Mouse (Mus musculus) cerebellum, adult 2 months (tissue): ENCODE results near the gene Eef1akmt3. TPM values are rescaled to one million over a fixed set of nuclear protein-coding genes. Genes with fewer than 3 reads are reported as not detected.
"Not testable (repeated sequence)": the region's sequence is repeated elsewhere in the genome, so short reads cannot be mapped to it uniquely, and the experiment has no call there.

Experiments used
- DNase-seq, 2 experiments: peaks; one replicate each; pipeline ENCODE4 v3.0.0; 2021
- H3K27ac ChIP-seq: fragments of 200-500 bp; 2 replicates; pipeline ENCODE4 v1.5.1; 2012; ENCODE audit warnings: low read length, control low read depth, inconsistent platforms; ENCODE audit not compliant: insufficient read depth
- H3K27me3 ChIP-seq: fragments of 200-500 bp; 2 replicates; pipeline ENCODE4 v1.6.1; 2012; ENCODE audit warnings: inconsistent platforms, mild to moderate bottlenecking, low read length, moderate library complexity; ENCODE audit not compliant: control insufficient read depth, insufficient read depth
- H3K4me1 ChIP-seq: fragments of 200-500 bp; 2 replicates; pipeline ENCODE4 v1.6.1; 2011; ENCODE audit warnings: low read length; ENCODE audit not compliant: control insufficient read depth, insufficient read depth
- H3K4me3 ChIP-seq: fragments of 200-500 bp; replicated peaks from 2 replicates; pipeline ENCODE3; 2011; ENCODE audit warnings: mild to moderate bottlenecking, low read depth, low read length, control low read depth; ENCODE audit not compliant: insufficient read depth
- CTCF ChIP-seq: fragments of 200-500 bp; IDR thresholded peaks from 2 replicates; pipeline ENCODE4 v1.5.1; 2011; ENCODE audit warnings: low read depth, mild to moderate bottlenecking, control low read depth, low read length, moderate library complexity, borderline replicate concordance; ENCODE audit not compliant: insufficient read depth
- POLR2A ChIP-seq: fragments of 200-500 bp; IDR thresholded peaks from 2 replicates; pipeline ENCODE4 v1.6.1; 2011; ENCODE audit warnings: low read length, control low read depth, borderline replicate concordance; ENCODE audit not compliant: insufficient read depth
- WGBS: fragments of 180-500 bp; shearing (Covaris S2); methylation state at CpG from one replicate; pipeline ENCODE4 v1.1.7; 2018; 5-methylcytosine and 5-hydroxymethylcytosine counted together
- polyA plus RNA-seq: library from polyadenylated mRNA; depleted of rRNA; stranded (reverse); fragments of >200 nt; gene quantifications from 2 replicates; pipeline ENCODE4 v1.2.3, GENCODE M21; 2012

The Eef1akmt3 gene
- polyA plus RNA-seq, 1 experiment, result 0.13 TPM

GRCm38 (mm10) chr10:127068360-127069038, 27.2 kb upstream of the Eef1akmt3 start:
- WGBS, result 64% methylated on average over 9 of the region's 9 CpGs
- peaks cover 9% of the 10 kb centered on the region; the same call in 1 of the 2 replicates for H3K4me1 ChIP-seq
- no peak overlapping the region for H3K27ac ChIP-seq

DNA sequence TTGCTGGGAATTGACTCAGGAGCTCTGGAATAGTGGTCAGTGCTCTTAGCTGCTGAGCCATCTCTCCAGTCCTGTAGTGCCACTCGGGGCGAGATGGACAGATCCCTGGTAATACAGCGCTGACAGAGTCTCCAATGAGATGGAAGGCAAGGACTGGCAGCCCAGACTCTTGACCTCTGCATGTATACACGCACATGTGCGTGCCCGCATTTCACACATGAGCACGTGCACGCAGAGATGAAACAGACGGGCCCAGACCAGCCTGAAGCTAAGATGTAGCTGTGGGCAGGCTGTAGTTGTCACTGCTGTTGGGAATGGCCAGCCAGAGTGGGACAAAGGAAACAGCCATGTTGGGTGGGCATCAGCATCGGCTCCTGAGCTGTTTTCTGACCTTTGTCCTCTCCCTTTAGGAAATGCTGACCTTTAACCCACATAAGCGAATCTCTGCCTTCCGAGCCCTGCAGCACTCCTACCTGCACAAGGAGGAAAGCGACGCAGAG, 25.3 kb upstream of the Eef1akmt3 start:
- peaks cover 9% of the 10 kb centered on the region; the same call in 1 of the 2 replicates for H3K4me1 ChIP-seq
- no peaks in the 10 kb centered on the region for H3K27me3 ChIP-seq
- WGBS, result 86% methylated on average over 14 of the region's 14 CpGs
- no peak for TF ChIP-seq CTCF
- no peak for TF ChIP-seq POLR2A
- H3K4me3 ChIP-seq, result no peak overlapping the region
- no peak overlapping the region for H3K27ac ChIP-seq
- no peak for DNase-seq

More at GRCm38 (mm10) chr10:127068360-127069038, 27.2 kb upstream of the Eef1akmt3 start:
- TF ChIP-seq CTCF, result no peak
- TF ChIP-seq POLR2A, result no peak
- no peak for DNase-seq
- Histone ChIP-seq H3K4me3 (no peak overlapping the region), H3K27me3 (no peaks in the 10 kb centered on the region)

DNA sequence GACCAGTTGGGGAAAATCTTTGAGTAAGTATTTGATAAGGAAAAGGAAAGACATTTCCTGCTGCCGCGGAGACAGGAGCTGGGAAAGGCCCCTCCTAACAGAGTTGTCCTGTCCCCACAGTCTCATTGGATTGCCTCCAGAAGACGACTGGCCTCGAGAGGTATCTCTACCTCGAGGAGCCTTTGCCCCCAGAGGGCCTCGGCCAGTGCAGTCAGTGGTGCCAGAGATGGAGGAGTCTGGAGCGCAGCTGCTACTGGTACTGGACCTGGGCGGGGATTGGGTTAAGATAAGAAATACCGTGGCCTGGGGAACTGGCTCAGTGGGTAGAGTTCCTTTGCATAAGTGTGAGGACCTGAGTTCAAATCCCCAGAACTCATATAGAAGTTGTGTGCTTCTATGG, 24.7 kb upstream of the Eef1akmt3 start:
- H3K27me3 ChIP-seq, result no peaks in the 10 kb centered on the region
- WGBS, result 72% methylated on average over 9 of the region's 9 CpGs
- H3K27ac ChIP-seq, result no peak overlapping the region
- DNase-seq, result no peak
- TF ChIP-seq CTCF (no peak), POLR2A (no peak)
- peaks cover 5% of the 10 kb centered on the region; the same call in 1 of the 2 replicates for H3K4me1 ChIP-seq
- H3K4me3 ChIP-seq, result no peak overlapping the region

GRCm38 (mm10) chr10:127063913-127064870, 22.9 kb upstream of the Eef1akmt3 start:
- peaks cover 5% of the 10 kb centered on the region; the same call in 1 of the 2 replicates for H3K4me1 ChIP-seq
- no peak for DNase-seq
- 9% methylated on average over 37 of the region's 37 CpGs for WGBS
- peak overlapping the region; percentile 77 for H3K27ac ChIP-seq
- no peak for TF ChIP-seq POLR2A
- no peak for TF ChIP-seq CTCF
- no peaks in the 10 kb centered on the region for H3K27me3 ChIP-seq
- peak overlapping the region; percentile 70 for H3K4me3 ChIP-seq

GRCm38 (mm10) chr10:127063239-127063872, 22.0 kb upstream of the Eef1akmt3 start, which contains the start of gene Cdk4:
Gene Cdk4 (plus strand): TSS chr10:127063534.
- under 1% methylated on average over 46 of the region's 46 CpGs for WGBS
- peak; percentile 98 to 99 for DNase-seq
- peak within 1 kb of the TSS; percentile 70 for H3K4me3 ChIP-seq
- peak within 1 kb of the TSS; percentile 77 for H3K27ac ChIP-seq
- H3K4me1 ChIP-seq, result 0 out of 2 replicates have a peak, but pooled peaks cover 5% of the 10 kb centered on the region
- no peaks in the 10 kb centered on the region for H3K27me3 ChIP-seq
- TF ChIP-seq POLR2A, result peak; percentile 43; the same call in 1 of the 2 replicates
- TF ChIP-seq CTCF, result no peak

DNA sequence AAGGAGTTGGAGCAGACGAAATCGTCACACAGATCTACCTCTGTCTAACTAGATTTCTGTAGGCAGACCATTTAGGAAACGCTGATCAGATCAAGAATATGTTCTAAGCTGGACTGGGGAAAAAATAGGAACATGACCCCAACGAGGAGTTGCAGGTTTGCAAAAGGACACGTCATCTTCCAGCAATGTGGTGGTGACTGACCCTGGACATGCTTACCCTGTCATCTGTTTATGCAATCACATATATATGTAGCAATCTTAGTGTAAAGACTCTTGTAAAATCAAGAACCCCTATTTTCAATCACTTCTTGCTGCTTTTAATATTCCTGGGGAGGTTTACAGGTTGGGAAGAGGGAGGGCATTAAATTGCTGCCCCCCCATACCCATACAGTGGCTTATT, 21.2 kb upstream of the Eef1akmt3 start:
- DNase-seq, result no peak
- TF ChIP-seq CTCF, result no peak
- no peak for TF ChIP-seq POLR2A
- H3K27me3 ChIP-seq, result no peaks in the 10 kb centered on the region
- H3K4me1 ChIP-seq, result 0 out of 2 replicates have a peak, but pooled peaks cover 5% of the 10 kb centered on the region
- no peak overlapping the region for H3K4me3 ChIP-seq
- no peak overlapping the region; the same call in 1 of the 2 replicates for H3K27ac ChIP-seq
- WGBS, result 55% methylated on average over 5 of the region's 5 CpGs

DNA sequence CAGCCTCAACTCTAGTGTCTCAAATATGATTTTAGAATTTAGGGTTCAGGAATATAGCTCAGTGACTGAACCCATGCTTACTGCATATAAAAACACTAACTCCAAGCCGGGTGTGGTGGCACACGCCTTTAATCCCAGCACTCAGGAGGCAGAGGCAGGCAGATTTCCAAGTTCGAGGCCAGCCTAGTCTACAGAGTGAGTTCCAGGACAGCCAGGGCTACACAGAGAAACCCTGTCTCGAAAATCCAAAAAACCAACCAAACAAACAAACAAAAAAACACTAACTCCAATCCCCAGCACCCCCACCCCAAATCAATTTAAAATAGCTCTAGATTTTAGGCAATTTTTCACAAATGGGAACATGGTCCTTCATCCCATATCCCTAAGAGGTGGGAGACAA, 20.8 kb upstream of the Eef1akmt3 start:
- H3K27ac ChIP-seq, H3K4me3 ChIP-seq, H3K4me1 ChIP-seq, H3K27me3 ChIP-seq, DNase-seq: not testable (repeated sequence)
- WGBS, result 71% methylated on average over 4 of the region's 4 CpGs
